Mouse (Mus musculus) C2C12 (cell line): ENCODE data around the gene Il23a.

Experiments used
- CTCF ChIP-seq: IDR thresholded peaks from one replicate; pipeline ENCODE4 v1.5.1; 2011; ENCODE audit not compliant: control insufficient read depth, insufficient read depth, insufficient read length
- MAX ChIP-seq: IDR thresholded peaks from one replicate; pipeline ENCODE4 v1.6.1; 2011; ENCODE audit warnings: mild to moderate bottlenecking, control low read depth
- MYOD1 ChIP-seq: IDR thresholded peaks from one replicate; pipeline ENCODE4 v1.6.1; 2011; ENCODE audit warnings: low read depth; ENCODE audit not compliant: control insufficient read depth, insufficient read length
- MYOG ChIP-seq: IDR thresholded peaks from one replicate; pipeline ENCODE4 v1.6.1; 2011; ENCODE audit not compliant: control insufficient read depth, insufficient read length; ENCODE audit errors: extremely low read depth
- USF1 ChIP-seq: IDR thresholded peaks from one replicate; pipeline ENCODE4 v1.6.1; 2011; ENCODE audit warnings: low read depth, mild to moderate bottlenecking, control low read depth, moderate library complexity

- TF ChIP-seq CTCF, result no peak
- TF ChIP-seq MYOD1, result no peak
- TF ChIP-seq MYOG, result no peak
- no peak for TF ChIP-seq MAX
- no peak for TF ChIP-seq USF1
These were observed 41.7 kb upstream of the Il23a start for GRCm38 (mm10) chr10:128340257-128340656.
